8 mouse cellular contexts compared by ENCODE assay signal in genomic region chr7:25006586-25007364, GRCm38 (mm10). TPM values are rescaled to one million over a fixed set of nuclear protein-coding genes. Genes with fewer than 3 reads are reported as not detected.
A peak's percentile ranks its signal among the peaks of the same experiment; 100 is the strongest.
DNase-seq lines count a peak whose midpoint lies in the region; ATAC-seq and TF ChIP-seq lines count a peak whose summit lies in the region.

No protein-coding gene starts in this region.

- H3K9ac ChIP-seq in liver, embryonic 16.5 days (ENCODE audit: low read depth, low read length), result no peak overlapping the region

- no peak for TF ChIP-seq CTCF in layer of hippocampus, adult 2 months (conservative IDR thresholded peaks at IDR 0.05)

- H3K4me1 ChIP-seq in liver, embryonic 16.5 days (ENCODE audit: control insufficient read depth, low read depth, low read length), result no peaks in the 10 kb centered on the region; the same call in 1 of the 2 replicates

- H3K9me3 ChIP-seq in liver, embryonic 16.5 days (replicated peaks; ENCODE audit: control insufficient read depth, low read length), result no peaks in the 10 kb centered on the region

- H3K36me3 ChIP-seq in liver, embryonic 16.5 days (ENCODE audit: control insufficient read depth, insufficient read depth), result no peaks in the 10 kb centered on the region

- no peak for DNase-seq in layer of hippocampus, adult 2 months (ENCODE audit: low spot score in 2 of 2)
- no peak for DNase-seq in layer of hippocampus, adult 9-10 months (ENCODE audit: low spot score)
- DNase-seq in c-Kit-positive CD71-negative TER-119-negative erythroid progenitor cells, embryonic 14.5 days (ENCODE audit: low read depth), result peak; percentile 68
- peak; percentile 45 to 68 for DNase-seq in natural killer cell, adult 2 months (ENCODE audit: low spot score in 2 of 2)
- no peak for DNase-seq in urinary bladder, adult 18-20 months (ENCODE audit: low spot score in 2 of 2)
- DNase-seq in retina, embryonic 14.5 days (ENCODE audit: low spot score), result no peak
- no peak for DNase-seq in thymus, postnatal 10 days (ENCODE audit: low spot score in 2 of 2)

- H3K4me2 ChIP-seq in liver, embryonic 16.5 days (ENCODE audit: low read depth, low read length), result no peak overlapping the region

- H3K27ac ChIP-seq in layer of hippocampus, adult 2 months, result peak overlapping the region; percentile 99
- no peak overlapping the region for H3K27ac ChIP-seq in liver, embryonic 16.5 days (ENCODE audit: low read length)

- peaks cover 75% of the 10 kb centered on the region for H3K27me3 ChIP-seq in liver, embryonic 16.5 days (ENCODE audit: control insufficient read depth, insufficient read depth, low read depth, low read length)

- ATAC-seq in liver, embryonic 16.5 days (ENCODE audit: low read depth), result peak; percentile 17; the same call in 1 of the 2 replicates

- 45% methylated on average over 12 of the region's 12 CpGs for WGBS in liver, embryonic 16.5 days (ENCODE audit: insufficient replicate concordance)

- H3K4me3 ChIP-seq in layer of hippocampus, adult 2 months, result no peak overlapping the region
- H3K4me3 ChIP-seq in liver, embryonic 16.5 days (ENCODE audit: low read depth, low read length), result no peak overlapping the region

RNA-seq across cellular contexts. Expression of gene Atp1a3, which starts 1.0 kb away (rescaled TPM):
- total RNA-seq in layer of hippocampus, adult 2 months (2021), result 1,000 to 10,000 TPM; 2,443 to 2,563 TPM
- polyA plus RNA-seq in liver, embryonic 16.5 days (2015; fragmentation: Nextera tagmentation; extraction: Ambion mirVana), result 0.95 and 1.1 TPM in 2 replicates

RNA-seq across cellular contexts. Expression of gene Rabac1, which starts 34.2 kb away (rescaled TPM):
- 100 to 1,000 TPM; 275 to 315 TPM for total RNA-seq in layer of hippocampus, adult 2 months (2021)
- polyA plus RNA-seq in liver, embryonic 16.5 days (2015; fragmentation: Nextera tagmentation; extraction: Ambion mirVana), result 56.4 and 58.7 TPM in 2 replicates

Comparison
In these comparisons a context has a peak if more than half of its experiments do, and no peak if none do; other contexts are left out.
1. DNase-seq: peak in c-Kit-positive CD71-negative TER-119-negative erythroid progenitor cells, embryonic 14.5 days (single experiment) and natural killer cell, adult 2 months (2 of 2); none in layer of hippocampus, adult 2 months (0 of 2), layer of hippocampus, adult 9-10 months (single experiment), urinary bladder, adult 18-20 months (0 of 2), retina, embryonic 14.5 days (single experiment) and thymus, postnatal 10 days (0 of 2).